Mouse (Mus musculus): ENCODE measurements around the gene Ncln.
A peak's percentile ranks its signal among the peaks of the same experiment; 100 is the strongest.

The Ncln gene

DNA sequence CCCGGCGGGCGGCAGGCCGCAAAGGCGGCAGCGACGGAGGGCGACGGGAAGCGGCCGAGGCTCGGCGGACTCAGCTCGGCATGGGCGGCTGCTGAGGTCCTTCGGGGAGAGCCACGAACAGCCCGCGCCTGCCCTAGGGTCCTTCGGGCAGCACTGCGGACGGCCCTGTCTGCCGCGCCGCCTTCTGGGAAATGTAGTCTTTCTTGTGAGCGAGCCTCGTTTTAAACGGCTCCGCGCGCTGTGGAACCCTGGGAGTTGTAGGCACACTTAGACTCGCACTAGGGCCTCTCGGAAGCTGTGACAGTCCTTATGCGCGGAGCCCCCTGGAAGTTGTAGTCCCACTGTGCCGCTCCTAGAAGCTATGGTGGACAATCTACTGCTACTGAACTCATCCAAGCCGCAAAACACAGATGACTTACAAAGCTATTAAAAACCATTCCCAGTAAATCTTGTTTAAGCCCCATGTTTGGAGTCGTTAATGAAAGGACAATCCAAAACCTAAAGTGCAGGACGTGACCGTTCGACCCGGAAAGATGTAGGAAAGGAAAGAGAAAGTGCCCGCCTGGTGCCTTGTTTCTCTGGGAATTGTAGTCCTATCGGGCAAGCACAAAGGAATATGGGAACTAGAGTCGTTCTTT, at the start of gene Ncln:
Ncln (minus strand) TSS at position 129 of the 638 bp plus-strand sequence.
- peak; percentile 98 to 99 for DNase-seq

DNA sequence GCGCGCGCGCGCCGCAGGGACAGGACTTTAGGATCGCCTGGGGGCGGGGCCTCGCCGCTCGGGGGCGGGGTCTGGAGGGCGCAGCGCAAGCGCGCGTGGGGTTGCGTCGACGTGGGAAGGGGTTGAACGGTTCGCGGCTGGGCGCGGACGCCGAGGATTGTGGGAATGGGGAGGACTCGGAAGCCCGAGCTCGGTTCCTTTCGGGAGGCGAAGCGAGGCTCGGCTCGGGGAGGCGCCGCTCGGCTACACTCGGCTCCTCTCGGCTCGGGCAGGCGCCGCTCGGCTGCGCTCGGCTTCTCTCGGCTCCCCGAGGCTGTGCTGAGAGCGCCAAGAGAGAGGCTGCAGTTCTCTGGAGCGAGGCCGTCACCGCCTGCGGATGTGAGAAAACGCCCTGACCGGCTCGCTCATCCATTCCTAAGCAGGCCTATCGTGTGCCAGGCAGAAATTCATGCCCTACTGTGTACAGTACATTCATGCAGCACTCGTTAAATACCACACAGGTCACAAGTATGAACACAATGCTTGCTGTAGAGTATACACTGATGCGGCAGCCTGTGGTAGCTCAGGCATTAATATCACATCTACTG, 49.1 kb upstream of the Ncln start, which contains the start of gene Gna11:
Gna11 (minus strand) TSS at position 30 of the 587 bp plus-strand sequence.
- peak; percentile 100 for DNase-seq

- no peak for DNase-seq
Measured at GRCm38 (mm10) chr10:81544296-81545160, 48.3 kb upstream of the Ncln start.

- DNase-seq = no peak
Measured at GRCm38 (mm10) chr10:81543633-81544032, 47.4 kb upstream of the Ncln start.

DNA sequence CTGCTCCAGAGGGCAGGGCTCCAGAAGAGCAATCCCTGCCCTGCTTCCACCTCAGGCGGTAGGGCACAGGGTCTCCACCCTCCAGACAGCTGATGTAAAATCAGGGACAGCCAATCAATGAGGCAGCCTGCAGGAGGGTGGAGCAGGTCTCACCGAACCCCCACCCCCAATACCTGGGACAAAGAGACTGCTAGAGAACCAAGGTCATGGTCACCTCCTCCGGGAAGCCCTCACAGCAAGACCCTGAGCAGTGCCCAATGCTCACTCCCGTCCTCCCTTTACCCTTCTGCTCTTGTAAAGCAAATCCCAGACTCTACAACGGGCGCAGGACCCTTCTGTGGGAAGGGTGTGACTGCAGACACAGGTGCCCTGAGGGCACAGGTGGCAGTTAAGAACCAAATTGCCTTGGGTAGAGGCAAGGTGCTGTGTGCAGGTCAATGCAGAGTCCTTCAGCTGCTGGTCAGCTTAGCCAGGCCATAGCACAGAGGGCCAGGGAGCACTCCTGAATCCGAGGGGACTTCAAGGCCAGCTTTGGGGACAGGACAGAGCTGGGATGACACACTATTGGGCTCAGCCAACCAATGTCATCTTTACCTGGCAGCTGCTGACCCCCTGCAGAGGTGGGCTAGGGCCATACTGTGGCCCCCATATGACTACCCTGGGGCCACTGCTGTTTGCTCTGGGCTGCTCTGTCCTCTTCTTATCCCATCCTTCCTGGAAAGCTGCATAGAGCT, 46.7 kb upstream of the Ncln start:
- DNase-seq = no peak

GRCm38 (mm10) chr10:81541803-81542202, 45.6 kb upstream of the Ncln start:
- DNase-seq = peak; percentile 66 to 81

GRCm38 (mm10) chr10:81541363-81541762, 45.2 kb upstream of the Ncln start:
- DNase-seq = no peak

DNA sequence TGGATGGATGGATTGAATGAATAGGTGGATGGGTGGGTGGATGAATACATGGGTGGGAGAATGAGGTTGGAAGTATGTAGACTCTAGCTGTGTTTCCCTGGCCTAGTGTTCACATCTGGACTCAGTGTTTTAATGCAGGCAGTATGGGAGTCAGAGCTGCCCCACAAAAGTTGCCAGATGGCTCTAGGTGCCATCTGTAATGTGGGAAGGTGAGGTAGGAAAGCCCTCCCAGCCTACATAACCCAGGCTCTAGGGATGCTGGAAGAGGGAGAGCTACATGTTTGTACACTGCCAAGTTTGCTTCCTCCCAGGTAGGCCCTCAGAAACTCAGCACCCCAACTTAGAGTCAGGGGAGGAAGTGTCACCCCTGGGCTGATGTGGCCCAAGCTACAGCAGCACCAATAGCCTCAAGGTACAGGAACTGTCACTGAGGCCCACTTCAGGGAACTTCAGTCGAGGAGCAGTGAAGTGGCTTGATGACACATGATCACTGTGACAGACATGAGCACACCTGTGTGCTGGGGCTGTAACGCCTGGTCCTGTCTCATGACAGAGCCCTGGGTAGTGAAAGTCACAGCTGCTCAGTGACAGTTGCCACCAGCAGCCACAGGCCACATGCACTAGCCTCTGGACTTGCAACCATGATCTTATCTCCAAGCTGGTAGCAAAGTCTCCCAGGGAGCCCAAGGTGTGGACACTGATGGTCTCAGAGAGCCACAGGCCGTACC, 42.3 kb upstream of the Ncln start:
- no peak for DNase-seq

GRCm38 (mm10) chr10:81537429-81537828, 41.2 kb upstream of the Ncln start:
- DNase-seq = no peak

GRCm38 (mm10) chr10:81536734-81537133, 40.5 kb upstream of the Ncln start:
- DNase-seq = peak in 1 of 2 experiments; percentile 40

DNA sequence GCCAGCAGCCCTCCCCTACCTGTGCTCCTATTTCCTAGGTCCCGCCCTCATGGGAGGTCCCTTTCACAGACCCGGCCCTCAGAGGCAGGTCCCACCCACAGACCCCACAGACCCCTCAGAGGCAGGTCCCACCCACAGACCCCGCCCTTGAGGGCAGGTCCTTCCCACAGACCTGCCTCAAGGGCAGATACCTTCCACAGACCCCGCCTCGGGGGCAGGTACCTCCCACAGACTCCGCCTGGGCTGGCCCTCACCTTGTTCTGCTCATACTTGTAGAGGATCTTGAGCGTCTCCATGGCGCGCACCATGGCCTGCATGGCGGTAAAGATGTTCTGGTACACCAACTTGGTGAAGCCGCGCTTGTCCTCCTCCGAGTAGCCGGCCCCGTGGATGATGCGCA, 38.6 kb upstream of the Ncln start:
- no peak for DNase-seq

- peak; percentile 78 to 89 for DNase-seq
Measured at GRCm38 (mm10) chr10:81526779-81527178, 30.6 kb upstream of the Ncln start.

GRCm38 (mm10) chr10:81525017-81525694, 29.0 kb upstream of the Ncln start:
- DNase-seq = no peak

DNA sequence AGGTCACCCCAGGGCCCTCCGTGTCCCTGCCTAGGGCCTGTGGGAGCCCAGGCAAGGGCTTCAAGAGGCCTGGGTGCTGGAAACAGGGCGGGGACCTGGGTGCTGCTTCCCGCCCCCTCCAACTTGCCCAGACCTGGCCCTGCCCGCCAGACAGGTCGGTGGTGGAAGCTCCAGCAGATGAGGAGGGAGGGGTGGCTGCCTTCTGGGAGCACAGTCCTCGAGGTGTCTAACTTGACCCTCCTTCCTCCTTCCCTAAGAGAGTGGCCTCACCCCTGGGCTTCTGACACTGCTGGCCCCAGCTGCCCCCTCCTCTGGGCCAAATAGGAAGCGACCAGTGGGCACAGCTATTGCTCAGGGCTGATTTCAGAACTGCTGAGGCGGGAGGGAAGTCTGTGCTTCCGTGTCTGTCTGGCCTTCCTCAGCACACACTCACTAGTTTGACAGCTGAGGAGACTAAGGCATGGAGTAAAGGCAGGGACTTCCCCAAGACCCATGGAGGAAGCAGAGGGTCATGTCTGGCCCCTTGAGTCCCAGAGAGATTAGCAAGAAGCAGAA, 27.9 kb upstream of the Ncln start, which contains the start of gene Gna15:
Gna15 (minus strand) TSS at position 175 of the 555 bp plus-strand sequence.
- DNase-seq = peak; percentile 64 to 69

DNA sequence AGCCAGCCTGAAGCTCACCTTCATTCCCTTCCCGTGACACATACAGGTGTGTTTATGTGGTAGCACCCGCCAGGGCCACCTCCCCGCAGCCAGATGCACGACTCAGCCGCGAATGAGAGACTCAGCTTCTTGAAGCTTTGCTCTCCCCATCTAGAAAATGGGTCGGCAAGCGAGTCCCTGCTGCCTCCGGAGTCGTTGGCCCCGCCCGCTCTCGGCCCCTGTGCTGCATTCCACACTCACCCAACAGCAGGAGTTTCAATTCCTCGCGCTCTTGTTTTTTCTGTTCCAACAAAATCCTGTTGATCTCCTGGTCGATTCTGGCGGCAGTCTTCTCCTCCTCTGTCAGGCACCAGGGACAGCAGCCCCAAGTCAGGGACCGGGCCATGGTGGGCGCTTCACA, 27.4 kb upstream of the Ncln start:
- no peak for DNase-seq

GRCm38 (mm10) chr10:81523142-81523541, 26.9 kb upstream of the Ncln start:
- no peak for DNase-seq

DNA sequence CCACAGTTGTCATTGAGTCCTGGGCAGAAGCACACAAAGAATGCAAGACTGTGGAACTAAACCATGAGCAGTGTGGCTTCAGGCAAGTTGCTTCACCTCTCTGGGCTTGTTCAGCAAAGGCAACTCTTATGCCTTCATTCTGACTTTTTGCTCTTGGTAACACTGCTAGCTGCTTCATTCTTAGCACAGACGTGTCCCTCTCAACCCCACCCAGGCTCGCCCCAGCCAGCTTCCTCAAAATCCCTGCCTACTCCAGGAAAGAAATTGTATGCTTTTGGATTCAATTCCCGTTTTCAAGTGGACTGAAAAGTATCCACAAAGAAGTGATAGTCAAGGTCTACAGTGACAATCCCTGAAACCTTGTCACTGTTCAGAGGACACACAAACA, 23.8 kb upstream of the Ncln start:
- DNase-seq = peak in 1 of 2 experiments; percentile 36

DNA sequence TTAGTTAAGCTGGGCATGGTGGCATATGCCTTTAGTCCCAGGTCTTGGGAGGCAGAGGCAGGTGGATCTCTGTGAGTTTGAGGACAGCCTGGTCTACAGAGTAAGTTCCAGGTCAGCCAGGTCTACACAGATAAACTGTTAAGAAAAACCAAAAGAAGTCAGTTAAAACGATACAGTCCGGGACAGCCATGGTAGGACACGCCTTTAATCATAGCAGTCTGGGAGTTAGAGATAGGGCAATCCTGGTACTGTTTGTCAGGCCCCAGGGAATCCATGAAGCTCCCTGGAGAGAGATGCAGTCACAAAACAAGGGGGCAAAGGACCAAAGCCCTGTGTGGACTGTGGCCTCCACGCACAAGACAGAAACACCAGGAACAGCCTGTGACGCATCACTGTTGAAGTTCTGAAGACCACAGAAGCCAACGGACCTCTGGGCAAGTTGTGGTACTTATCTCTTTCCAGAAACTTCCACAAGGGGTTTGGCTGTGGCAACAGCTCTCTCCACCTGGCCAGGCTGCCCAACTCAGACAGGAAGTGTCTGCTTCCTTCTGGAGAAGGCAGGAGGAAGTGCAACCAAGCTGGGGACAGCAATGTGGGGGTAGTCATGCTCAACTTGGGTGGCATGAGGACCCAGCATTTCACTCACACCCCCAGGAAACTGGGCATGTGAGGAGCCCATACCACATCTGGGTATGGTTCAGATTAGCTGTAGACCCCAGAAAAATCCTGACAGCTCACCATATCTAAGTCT, 23.2 kb upstream of the Ncln start:
- peak; percentile 47 to 51 for DNase-seq

- peak; percentile 73 to 83 for DNase-seq
Measured at GRCm38 (mm10) chr10:81518546-81518945, 22.4 kb upstream of the Ncln start.

GRCm38 (mm10) chr10:81517227-81517626, 21.0 kb upstream of the Ncln start:
- DNase-seq = no peak
